Mouse (Mus musculus) thymus, adult 18-20 months (tissue): ENCODE results near the gene Fmnl3.

Experiments
- DNase-seq, 2 experiments: peaks; one replicate each; pipeline ENCODE4 v3.0.0; 2022; ENCODE audit warnings: mixed read lengths in 2 of 2

The Fmnl3 gene

GRCm38 (mm10) chr15:99342194-99342981 lies 27.9 kb downstream of the Fmnl3 start:
- DNase-seq, result no peak

GRCm38 (mm10) chr15:99341102-99341501 lies 29.2 kb downstream of the Fmnl3 start:
- peak; percentile 50 to 80 for DNase-seq

GRCm38 (mm10) chr15:99339669-99340068 lies 30.6 kb downstream of the Fmnl3 start:
- no peak for DNase-seq

DNA sequence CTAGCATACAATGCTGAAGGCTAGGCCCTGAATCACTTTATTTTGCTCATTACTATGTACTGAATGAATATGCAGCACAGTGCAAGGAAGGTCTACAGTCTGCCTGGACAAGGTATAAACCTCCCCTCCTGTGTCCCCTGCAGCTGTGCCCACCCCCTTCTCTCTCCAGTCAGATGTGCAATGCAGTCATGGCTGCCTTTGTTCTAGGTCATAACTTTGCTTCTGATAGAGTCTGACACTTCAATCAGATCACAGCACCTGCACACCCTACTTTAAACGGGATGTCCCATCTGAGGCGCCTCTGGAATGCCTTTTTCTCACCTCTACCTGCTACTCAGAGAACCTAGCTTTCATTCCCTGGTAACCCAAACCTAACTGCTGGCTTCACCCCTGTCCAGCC lies 31.4 kb downstream of the Fmnl3 start:
- peak; percentile 36 to 57 for DNase-seq

- DNase-seq, result no peak
These were observed 34.4 kb downstream of the Fmnl3 start for GRCm38 (mm10) chr15:99335801-99336320.

GRCm38 (mm10) chr15:99334500-99334899 lies 35.8 kb downstream of the Fmnl3 start:
- DNase-seq, result no peak

DNA sequence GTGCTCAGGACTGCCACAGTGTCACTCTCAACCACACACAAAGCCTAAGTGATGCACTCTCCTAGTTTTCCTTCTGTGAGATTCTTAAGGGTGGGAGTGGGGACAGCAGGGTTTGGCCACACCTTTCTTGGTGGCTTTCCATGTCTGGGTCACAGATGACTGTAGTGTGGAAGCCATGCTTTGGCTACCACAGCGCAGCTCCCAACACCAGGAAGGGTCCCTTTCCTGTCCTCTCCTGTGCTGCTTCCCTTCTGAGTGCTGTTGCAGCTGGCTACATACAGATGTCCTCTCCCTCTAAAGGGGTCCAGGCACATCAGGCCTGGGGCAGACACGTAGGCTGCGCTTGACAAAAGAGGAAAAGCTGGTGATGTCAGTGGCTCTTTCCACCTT lies 36.6 kb downstream of the Fmnl3 start:
- no peak for DNase-seq

DNA sequence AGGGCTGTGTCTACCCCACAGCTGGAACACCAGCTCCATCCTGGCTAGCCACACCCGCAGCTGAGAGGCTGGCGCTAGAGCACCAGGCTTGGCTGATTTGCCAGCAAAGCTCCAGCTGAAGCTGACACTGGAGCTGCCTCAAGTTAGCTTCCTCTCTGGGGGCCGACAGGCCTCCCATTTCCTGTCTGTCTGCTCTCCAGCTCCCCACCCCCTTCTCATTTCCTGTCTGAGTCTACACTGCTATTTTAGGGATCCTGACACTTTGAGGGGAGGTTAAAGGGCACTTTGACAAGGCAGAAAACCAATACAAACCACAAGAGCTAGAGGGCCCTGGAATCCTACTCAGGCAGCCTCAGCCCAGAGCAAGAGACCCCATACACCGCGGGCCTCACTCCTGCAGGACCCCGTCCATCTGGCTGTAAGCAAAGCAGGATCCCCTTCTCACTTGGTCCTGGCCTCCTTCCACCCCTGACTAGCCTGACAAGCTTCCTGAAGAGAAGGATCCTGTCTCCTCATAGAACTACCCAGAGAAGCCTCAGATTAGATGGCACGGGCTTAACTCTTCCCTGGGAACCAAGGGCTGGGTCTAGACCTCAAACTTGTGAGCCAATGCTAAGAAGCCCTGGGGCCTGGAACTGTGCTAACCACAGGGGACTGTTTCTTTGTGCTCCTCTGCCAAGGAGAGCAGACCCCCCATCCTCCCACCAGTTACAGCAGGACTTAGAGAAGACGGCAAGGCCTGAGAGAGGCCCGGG lies 37.2 kb downstream of the Fmnl3 start:
- peak; percentile 79 to 90 for DNase-seq

GRCm38 (mm10) chr15:99332111-99332510 lies 38.2 kb downstream of the Fmnl3 start:
- DNase-seq, result no peak

DNA sequence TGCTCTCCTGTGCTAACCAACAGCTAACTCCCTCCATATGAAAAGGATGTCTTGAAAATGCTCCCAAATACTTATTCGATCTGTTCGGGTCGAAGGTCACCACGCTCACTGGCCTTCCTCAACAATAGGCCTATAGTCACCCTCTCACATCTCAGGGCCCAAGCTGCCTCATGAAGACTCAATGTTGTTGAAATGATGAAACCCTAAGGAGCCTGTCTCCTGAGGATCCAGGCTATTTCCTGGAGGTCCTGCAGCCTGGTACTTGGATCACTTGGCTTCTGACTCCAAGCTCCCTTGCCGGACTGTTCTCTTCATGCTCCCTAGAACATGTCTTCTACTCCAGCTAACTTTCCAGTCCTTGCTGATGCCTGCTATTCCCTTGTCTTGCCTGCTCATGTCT lies 38.9 kb downstream of the Fmnl3 start:
- no peak for DNase-seq

GRCm38 (mm10) chr15:99330324-99330723 lies 40.0 kb downstream of the Fmnl3 start:
- no peak for DNase-seq

- no peak for DNase-seq
These were observed 42.3 kb downstream of the Fmnl3 start for GRCm38 (mm10) chr15:99328011-99328410.

- DNase-seq, result peak in 1 of 2 experiments; percentile 38
These were observed 43.3 kb downstream of the Fmnl3 start for GRCm38 (mm10) chr15:99326959-99327358.

DNA sequence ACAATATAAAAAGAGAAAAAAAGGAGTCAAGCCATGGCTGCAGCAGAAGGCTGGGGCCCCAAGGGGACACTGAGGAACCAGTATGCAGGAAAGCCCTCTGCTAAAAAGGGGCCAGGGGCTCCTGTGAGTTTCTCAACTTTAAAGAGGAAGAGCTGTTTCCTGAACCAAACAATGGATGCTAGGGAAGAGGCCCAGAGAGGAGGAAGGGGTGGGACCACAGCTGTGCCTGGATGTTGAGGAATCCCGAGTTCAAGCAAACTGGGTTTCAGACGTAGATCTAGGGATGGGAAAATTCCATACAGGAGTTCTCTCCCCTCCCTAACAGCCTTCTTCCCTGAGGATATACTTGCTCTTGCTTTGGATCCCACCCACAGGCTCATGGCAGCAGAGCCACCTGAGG lies 43.9 kb downstream of the Fmnl3 start:
- DNase-seq, result no peak

DNA sequence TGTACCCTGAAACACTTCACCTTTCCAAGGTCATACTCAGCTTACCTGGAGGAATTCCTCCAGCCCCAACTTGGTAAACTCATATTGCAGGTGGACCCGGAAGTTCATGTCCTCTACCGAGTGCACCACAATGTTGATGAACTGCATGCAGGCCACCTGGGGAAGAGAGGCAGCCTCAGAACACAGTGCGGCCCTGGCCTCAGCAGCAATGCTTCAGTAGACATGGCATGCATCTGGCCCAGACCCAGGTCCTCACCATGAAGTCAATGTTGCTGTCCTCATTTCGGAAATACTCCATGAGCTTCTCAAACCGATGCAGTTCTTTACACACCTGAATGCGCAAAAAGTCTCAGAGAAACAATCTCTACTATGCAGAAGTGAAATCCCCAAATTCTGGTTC lies 44.7 kb downstream of the Fmnl3 start:
- DNase-seq, result no peak

DNA sequence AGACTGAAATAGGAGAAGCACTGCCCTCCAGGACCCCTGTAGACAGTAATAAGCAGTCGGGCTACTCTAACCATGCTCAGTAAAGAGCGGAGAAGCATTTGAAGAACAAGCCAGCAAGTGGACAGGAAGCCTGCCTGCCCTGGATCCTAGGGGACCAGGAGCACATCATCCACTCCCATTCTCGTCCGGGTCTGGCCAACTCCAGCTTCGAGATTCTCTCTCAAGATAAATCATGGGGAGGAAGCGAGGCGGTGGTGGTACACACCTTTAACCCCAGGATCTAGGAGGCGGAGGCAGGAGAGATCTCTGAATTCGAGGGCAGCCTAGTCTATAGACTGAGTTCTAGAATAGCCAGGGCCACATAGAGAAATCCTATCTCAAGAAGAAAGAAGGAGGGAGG lies 46.1 kb downstream of the Fmnl3 start:
- no peak for DNase-seq

DNA sequence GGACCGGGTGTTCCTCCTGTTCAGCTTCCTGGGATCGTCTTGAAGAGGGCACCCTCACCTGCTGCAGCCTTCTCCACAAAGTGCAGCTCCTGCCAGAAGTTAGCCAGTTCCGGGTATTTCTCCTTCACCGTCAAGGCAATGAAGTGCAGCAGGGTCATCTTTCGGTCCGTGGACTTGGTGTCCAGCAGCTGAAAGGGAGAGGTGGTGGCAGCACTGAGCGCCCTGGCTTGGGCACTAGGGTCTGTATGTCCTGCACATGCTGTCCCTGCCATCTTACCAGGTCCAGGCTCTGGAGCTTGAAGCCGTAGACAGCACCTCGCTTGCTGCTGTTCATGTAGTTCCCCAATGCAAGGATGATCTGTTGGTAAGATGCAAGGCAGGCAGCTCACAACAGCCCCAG lies 49.3 kb downstream of the Fmnl3 start:
- no peak for DNase-seq

- DNase-seq, result no peak
These were observed 50.1 kb downstream of the Fmnl3 start for GRCm38 (mm10) chr15:99320168-99320674.

GRCm38 (mm10) chr15:99319411-99319871 lies 50.8 kb downstream of the Fmnl3 start:
- no peak for DNase-seq

DNA sequence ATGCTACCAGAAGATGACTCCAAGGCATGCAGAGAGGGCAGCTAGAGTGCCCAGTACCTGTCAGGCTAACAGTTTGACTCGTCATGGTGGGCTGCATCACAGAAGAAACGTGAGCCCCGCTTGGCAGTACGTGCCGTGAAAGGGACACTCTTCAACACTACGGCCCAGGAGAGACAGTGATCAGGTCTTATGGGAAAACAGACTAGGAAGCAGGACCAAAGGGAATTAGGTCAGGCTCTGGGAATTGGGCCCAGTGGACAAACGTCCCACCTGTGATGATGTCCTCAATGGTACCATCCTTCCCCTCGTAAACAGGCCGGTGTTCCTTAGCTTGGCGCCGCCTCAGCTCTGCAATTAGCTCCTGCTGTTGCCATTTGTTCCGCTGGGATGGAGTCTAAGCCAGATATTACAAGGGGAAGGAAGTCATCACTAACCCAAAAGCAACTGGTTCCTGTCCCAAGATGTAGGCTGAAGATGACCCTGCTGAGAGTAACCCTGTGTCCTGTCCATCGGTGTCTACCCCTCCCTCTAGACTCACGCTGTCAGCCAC lies 51.3 kb downstream of the Fmnl3 start:
- no peak for DNase-seq

- no peak for DNase-seq
These were observed 52.2 kb downstream of the Fmnl3 start for GRCm38 (mm10) chr15:99318071-99318470.

DNA sequence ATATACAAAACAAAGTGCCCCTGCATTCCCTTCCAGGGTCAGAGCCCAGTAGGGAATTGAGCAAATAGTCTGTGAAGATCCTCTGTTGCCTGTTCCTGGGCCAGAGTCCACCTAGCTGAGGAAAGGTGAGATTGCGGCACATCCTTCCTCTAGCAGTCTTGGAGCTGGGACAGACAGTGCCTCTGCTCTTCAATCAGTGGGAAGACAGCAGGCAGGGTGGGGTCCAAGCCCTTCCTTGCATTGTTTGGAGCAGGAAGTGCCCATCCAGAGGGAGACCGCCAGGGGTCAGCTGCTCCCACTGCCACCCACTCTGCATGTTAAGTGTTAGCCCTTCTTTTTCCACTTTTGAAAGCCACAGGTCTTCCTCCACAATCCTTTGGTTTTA lies 53.0 kb downstream of the Fmnl3 start:
- no peak for DNase-seq
